Mouse (Mus musculus): ENCODE results near the gene Bsx.

GRCm38 (mm10) chr9:40859196-40859595 is 14.7 kb upstream of the Bsx start:
- TF ChIP-seq CTCF (IDR thresholded peaks at IDR 0.05; ENCODE audit: low read depth) (no peak), EP300 (IDR thresholded peaks at IDR 0.05; ENCODE audit: low read depth) (no peak)

Measured in heart, postnatal 0 days (tissue).